Comparison of ENCODE assay signal across 8 mouse cellular contexts in the genomic region with DNA sequence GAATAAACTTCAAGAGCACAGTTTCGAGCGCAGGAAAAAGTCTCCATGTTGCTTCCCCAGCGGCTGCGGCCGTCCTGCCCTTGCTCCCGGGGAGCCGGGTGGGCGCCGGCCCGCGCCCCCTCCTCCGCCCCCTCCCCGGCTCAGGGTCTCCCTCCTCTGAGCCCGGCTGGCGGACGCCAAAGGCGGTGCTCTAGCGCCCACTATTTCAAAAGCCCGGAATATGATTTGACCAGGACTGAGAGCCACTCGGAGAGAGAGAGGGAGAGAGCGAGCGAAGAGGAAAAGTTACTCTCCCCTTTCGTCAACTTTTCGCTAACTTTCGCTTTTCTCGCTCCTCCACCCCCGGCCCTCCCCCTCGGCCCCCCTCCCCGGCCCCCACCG. TPM values are rescaled to one million over a fixed set of nuclear protein-coding genes. Genes with fewer than 3 reads are reported as not detected.
DNase-seq lines count a peak whose midpoint lies in the region; ATAC-seq lines count a peak whose summit lies in the region.

No protein-coding gene starts in this region.

- peak overlapping the region; percentile 75 for H3K9ac ChIP-seq in embryonic facial prominence, embryonic 14.5 days (ENCODE audit: low read depth, low read length)
- H3K9ac ChIP-seq in hindbrain, embryonic 12.5 days = peak overlapping the region; percentile 72
- peak overlapping the region; percentile 55 for H3K9ac ChIP-seq in liver, embryonic 11.5 days (ENCODE audit: low read depth, low read length)
- H3K9ac ChIP-seq in neural tube, embryonic 14.5 days (replicated peaks; ENCODE audit: low read depth, low read length) = peak overlapping the region; percentile 50; the same call in 1 of the 2 replicates

- peak overlapping the region; percentile 95 for H3K27ac ChIP-seq in embryonic facial prominence, embryonic 14.5 days (replicated peaks; ENCODE audit: low read depth, low read length)
- H3K27ac ChIP-seq in hindbrain, embryonic 12.5 days = peak overlapping the region; percentile 88
- peak overlapping the region; percentile 68 for H3K27ac ChIP-seq in liver, embryonic 11.5 days (ENCODE audit: low read depth, low read length)
- H3K27ac ChIP-seq in neural tube, embryonic 14.5 days (ENCODE audit: low read depth, low read length) = peak overlapping the region; percentile 57

- ATAC-seq in embryonic facial prominence, embryonic 14.5 days (ENCODE audit: low read depth) = peak; percentile 84
- peak; percentile 81 for ATAC-seq in hindbrain, embryonic 12.5 days (ENCODE audit: low FRiP score)
- ATAC-seq in liver, embryonic 11.5 days (replicated peaks; ENCODE audit: low FRiP score) = peak; percentile 44; the same call in 1 of the 2 replicates
- peak; percentile 47; the same call in 1 of the 2 replicates for ATAC-seq in neural tube, embryonic 14.5 days (ENCODE audit: low read depth)
- ATAC-seq in erythroid progenitor cell, adult 5-6 weeks (replicated peaks; ENCODE audit: low FRiP score, poor library complexity, severe bottlenecking) = no peak
- no peak for ATAC-seq in monocyte, adult 5-6 weeks (replicated peaks; ENCODE audit: insufficient number of reproducible peaks, low FRiP score, low TSS enrichment, poor library complexity, severe bottlenecking)

- H3K4me1 ChIP-seq in embryonic facial prominence, embryonic 14.5 days (ENCODE audit: control insufficient read depth, insufficient read depth, low read length) = peaks cover 2% of the 10 kb centered on the region
- H3K4me1 ChIP-seq in hindbrain, embryonic 12.5 days = peaks cover 60% of the 10 kb centered on the region
- H3K4me1 ChIP-seq in liver, embryonic 11.5 days (replicated peaks; ENCODE audit: control insufficient read depth, insufficient read depth, low read length) = peaks cover 2% of the 10 kb centered on the region
- 0 out of 2 replicates have a peak, but pooled peaks cover 8% of the 10 kb centered on the region for H3K4me1 ChIP-seq in neural tube, embryonic 14.5 days (ENCODE audit: control insufficient read depth, insufficient read depth, low read length)

- no peaks in the 10 kb centered on the region for H3K36me3 ChIP-seq in embryonic facial prominence, embryonic 14.5 days (ENCODE audit: control insufficient read depth, insufficient read depth, low read length)
- no peaks in the 10 kb centered on the region for H3K36me3 ChIP-seq in hindbrain, embryonic 12.5 days
- no peaks in the 10 kb centered on the region for H3K36me3 ChIP-seq in liver, embryonic 11.5 days (ENCODE audit: control insufficient read depth, insufficient read depth, low read length)
- H3K36me3 ChIP-seq in neural tube, embryonic 14.5 days (ENCODE audit: control insufficient read depth, insufficient read depth, low read length) = no peaks in the 10 kb centered on the region

- H3K4me2 ChIP-seq in embryonic facial prominence, embryonic 14.5 days (ENCODE audit: low read depth, low read length) = peak overlapping the region; percentile 92
- peak overlapping the region; percentile 75 for H3K4me2 ChIP-seq in hindbrain, embryonic 12.5 days (replicated peaks)
- H3K4me2 ChIP-seq in liver, embryonic 11.5 days = peak overlapping the region; percentile 57
- H3K4me2 ChIP-seq in neural tube, embryonic 14.5 days (ENCODE audit: low read depth, low read length) = peak overlapping the region; percentile 50

- peak; percentile 53 for DNase-seq in left cerebral cortex, postnatal 4 days
- DNase-seq in left cerebral cortex, postnatal 36 days (ENCODE audit: low spot score in 2 of 2) = no peak
- DNase-seq in embryonic facial prominence, embryonic 14.5 days (ENCODE audit: low spot score) = peak; percentile 91
- no peak for DNase-seq in liver, embryonic 11.5 days (ENCODE audit: low spot score)

- no peaks in the 10 kb centered on the region for H3K9me3 ChIP-seq in embryonic facial prominence, embryonic 14.5 days (ENCODE audit: control insufficient read depth, low read length)
- no peaks in the 10 kb centered on the region for H3K9me3 ChIP-seq in hindbrain, embryonic 12.5 days (replicated peaks)
- no peaks in the 10 kb centered on the region for H3K9me3 ChIP-seq in liver, embryonic 11.5 days (ENCODE audit: control insufficient read depth, low read length)
- no peaks in the 10 kb centered on the region for H3K9me3 ChIP-seq in neural tube, embryonic 14.5 days (ENCODE audit: control insufficient read depth, low read length)

- intact Hi-C loops in left cerebral cortex, postnatal 4 days (cut with DNase I) = loop anchor here (5.0 kb wide), 2 partner anchors 79 to 304 kb away; no protein-coding TSS in a partner anchor
- intact Hi-C loops in left cerebral cortex, postnatal 36 days (cut with DNase I) = loop anchor here (5.0 to 10.0 kb wide), 2 partner anchors 134 to 181 kb away; no protein-coding TSS in a partner anchor

- WGBS in embryonic facial prominence, embryonic 14.5 days = 2% methylated on average over 13 of the region's 30 CpGs
- 0% methylated on average over 21 of the region's 30 CpGs for WGBS in hindbrain, embryonic 12.5 days
- under 1% methylated on average over 25 of the region's 30 CpGs for WGBS in liver, embryonic 11.5 days
- WGBS in neural tube, embryonic 14.5 days = under 1% methylated on average over 18 of the region's 30 CpGs

- H3K27me3 ChIP-seq in embryonic facial prominence, embryonic 14.5 days (replicated peaks; ENCODE audit: control insufficient read depth, insufficient read depth, low read length) = peaks cover 80% of the 10 kb centered on the region
- H3K27me3 ChIP-seq in hindbrain, embryonic 12.5 days = peaks cover 97% of the 10 kb centered on the region
- peaks cover 98% of the 10 kb centered on the region for H3K27me3 ChIP-seq in liver, embryonic 11.5 days (replicated peaks; ENCODE audit: control insufficient read depth, insufficient read depth, low read length)
- peaks cover 41% of the 10 kb centered on the region for H3K27me3 ChIP-seq in neural tube, embryonic 14.5 days (ENCODE audit: control insufficient read depth, insufficient read depth, low read length)

- peak overlapping the region; percentile 59 for H3K4me3 ChIP-seq in embryonic facial prominence, embryonic 14.5 days (ENCODE audit: low read depth, low read length)
- peak overlapping the region; percentile 50 for H3K4me3 ChIP-seq in hindbrain, embryonic 12.5 days
- peak overlapping the region; percentile 46 for H3K4me3 ChIP-seq in liver, embryonic 11.5 days (ENCODE audit: low read depth, low read length)
- H3K4me3 ChIP-seq in neural tube, embryonic 14.5 days (ENCODE audit: low read depth, low read length) = peak overlapping the region; percentile 36

RNA-seq across cellular contexts. Expression of gene Prdm16, which starts 0.6 kb away (rescaled TPM):
- 1 to 10 TPM; 9.1 to 9.9 TPM for total RNA-seq in left cerebral cortex, postnatal 4 days (2021)
- total RNA-seq in left cerebral cortex, postnatal 36 days (2021) = 1 to 10 TPM; 7.2 to 9.7 TPM
- 12.7 and 17.2 TPM in 2 replicates for polyA plus RNA-seq in embryonic facial prominence, embryonic 14.5 days (2014; fragmentation: Nextera tagmentation; extraction: Ambion mirVana)
- 26.4 and 32.3 TPM in 2 replicates for polyA plus RNA-seq in hindbrain, embryonic 12.5 days (2016; fragmentation: Nextera tagmentation; extraction: Ambion mirVana)
- 7.0 and 7.2 TPM in 2 replicates for polyA plus RNA-seq in liver, embryonic 11.5 days (2014; fragmentation: Nextera tagmentation; extraction: Ambion mirVana)
- 4.6 and 5.7 TPM in 2 replicates for polyA plus RNA-seq in neural tube, embryonic 14.5 days (2014; fragmentation: Nextera tagmentation; extraction: Ambion mirVana)
- under 0.01 TPM in 1 of 2 replicates, not detected in the other for total RNA-seq in erythroid progenitor cell, adult 5-6 weeks (2015; ENCODE audit: low replicate concordance)
- total RNA-seq in erythroid progenitor cell, adult 5-6 weeks (2017; ENCODE audit: low replicate concordance) = 1.2 and 1.4 TPM in 2 replicates
- total RNA-seq in monocyte, adult 5-6 weeks (2017) = 0.19 to 0.87 TPM (median 0.43 TPM) in 3 replicates

RNA-seq across cellular contexts. Expression of gene Actrt2, which starts 31.6 kb away (rescaled TPM):
- total RNA-seq in left cerebral cortex, postnatal 4 days (2021) = not detected
- total RNA-seq in left cerebral cortex, postnatal 36 days (2021) = not detected
- not detected in 2 replicates for polyA plus RNA-seq in embryonic facial prominence, embryonic 14.5 days (2014; fragmentation: Nextera tagmentation; extraction: Ambion mirVana)
- polyA plus RNA-seq in hindbrain, embryonic 12.5 days (2016; fragmentation: Nextera tagmentation; extraction: Ambion mirVana) = not detected in 2 replicates
- polyA plus RNA-seq in liver, embryonic 11.5 days (2014; fragmentation: Nextera tagmentation; extraction: Ambion mirVana) = not detected in 2 replicates
- polyA plus RNA-seq in neural tube, embryonic 14.5 days (2014; fragmentation: Nextera tagmentation; extraction: Ambion mirVana) = not detected in 2 replicates
- total RNA-seq in erythroid progenitor cell, adult 5-6 weeks (2015; ENCODE audit: low replicate concordance) = not detected in 2 replicates
- total RNA-seq in erythroid progenitor cell, adult 5-6 weeks (2017; ENCODE audit: low replicate concordance) = not detected in 2 replicates
- not detected in 3 replicates for total RNA-seq in monocyte, adult 5-6 weeks (2017)

Comparison
In these comparisons a context has a peak if more than half of its experiments do, and no peak if none do; other contexts are left out.
1. DNase-seq: peak in left cerebral cortex, postnatal 4 days (single experiment) and embryonic facial prominence, embryonic 14.5 days (single experiment); none in left cerebral cortex, postnatal 36 days (0 of 2) and liver, embryonic 11.5 days (single experiment).
2. ATAC-seq: peak in embryonic facial prominence, embryonic 14.5 days (single experiment), hindbrain, embryonic 12.5 days (single experiment), liver, embryonic 11.5 days (single experiment) and neural tube, embryonic 14.5 days (single experiment); none in erythroid progenitor cell, adult 5-6 weeks (single experiment) and monocyte, adult 5-6 weeks (single experiment).
3. Peak in every context shown above with its lines, with median percentiles within 50 percentile points of each other: H3K27ac ChIP-seq, H3K4me2 ChIP-seq, H3K4me3 ChIP-seq and H3K9ac ChIP-seq.